Mouse (Mus musculus) megakaryocyte, embryonic 14.5 days (primary cell): Measurements from ENCODE around the gene Ncoa3.

Experiments
- FLI1 ChIP-seq: IDR thresholded peaks from 2 replicates; pipeline ENCODE4 v1.6.1; 2012; ENCODE audit warnings: low read length, inconsistent platforms, mixed read lengths
- GATA1 ChIP-seq: IDR thresholded peaks from 3 replicates; pipeline ENCODE4 v1.6.1; 2012; ENCODE audit warnings: mixed read lengths, low read length, inconsistent platforms, borderline replicate concordance

GRCm38 (mm10) chr2:166086457-166087233, 94.2 kb downstream of the Ncoa3 start:
- no peak for TF ChIP-seq GATA1
- TF ChIP-seq FLI1: no peak
